Mouse (Mus musculus): ENCODE measurements around the gene Aars.

DNA sequence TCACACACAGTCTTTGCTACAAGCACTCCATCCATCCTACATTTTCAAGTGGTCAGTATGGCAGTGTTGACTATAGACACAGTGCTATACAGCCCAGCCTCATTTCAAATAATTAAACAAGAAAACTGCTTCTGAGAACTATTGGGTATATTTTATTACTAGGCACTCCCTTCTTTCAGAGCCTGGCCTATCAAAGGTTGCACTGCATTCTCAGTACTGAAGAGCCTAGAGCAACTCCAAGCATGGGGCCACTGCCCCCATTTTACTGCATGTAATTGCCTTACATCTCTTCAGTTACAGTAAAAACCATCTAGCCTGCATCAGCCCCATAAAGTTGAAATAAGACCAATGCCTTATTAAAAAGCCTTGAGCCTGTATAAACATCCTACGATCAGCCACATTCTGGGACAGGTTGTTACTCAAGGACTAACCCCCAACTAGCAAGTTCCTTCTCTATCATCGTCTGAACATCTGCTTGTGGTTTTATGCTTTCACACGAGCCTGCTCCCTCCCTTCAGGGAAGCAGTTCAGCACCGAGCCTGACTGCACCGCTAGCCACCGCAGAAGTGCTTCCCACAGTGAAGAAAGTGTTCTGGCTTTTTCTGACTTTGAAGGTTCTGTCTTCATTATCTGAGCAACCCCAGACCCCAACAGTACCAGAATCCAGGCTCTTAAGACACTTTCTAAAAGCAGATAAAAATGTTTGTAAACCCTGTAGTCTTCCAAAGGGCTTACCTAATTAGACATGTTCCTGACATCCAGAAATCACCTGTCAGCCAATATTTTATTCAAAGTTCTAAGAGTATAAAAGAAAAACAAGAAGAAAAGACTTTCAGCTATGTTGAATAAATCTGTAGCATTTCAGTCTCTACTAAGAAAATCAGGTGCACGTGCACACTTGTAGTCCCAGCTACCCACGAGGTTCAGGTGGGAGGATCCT is 44.9 kb upstream of the Aars start:
- TF ChIP-seq POLR2A (IDR thresholded peaks at IDR 0.05; ENCODE audit: extremely low read depth, insufficient read depth, low read length) (no peak), CTCF (IDR thresholded peaks at IDR 0.05; ENCODE audit: extremely low read depth, insufficient read depth, low read length) (no peak)
